Mouse (Mus musculus) liver, postnatal 0 days (tissue): ENCODE results near the gene Lrig3. TPM values are rescaled to one million over a fixed set of nuclear protein-coding genes. Genes with fewer than 3 reads are reported as not detected.

Experiments
- ATAC-seq: fragments of 200-750 bp; cut with Nextera tagmentation; 2 replicates; pipeline ENCODE4 v1.8.0; 2017; ENCODE audit warnings: mild to moderate bottlenecking, moderate library complexity
- DNase-seq: peaks from one replicate; pipeline ENCODE4 v3.0.0-alpha.2; 2016
- H3K27ac ChIP-seq: fragments of 300-500 bp; sonication (generic); 2 replicates; pipeline ENCODE4 v1.5.1; 2014; ENCODE audit warnings: antibody characterized with exemption, moderate library complexity, mild to moderate bottlenecking, low read depth
- H3K27me3 ChIP-seq: fragments of 300-500 bp; sonication (generic); 2 replicates; pipeline ENCODE4 v1.6.1; 2014; ENCODE audit warnings: low read length, control low read depth, mixed read lengths; ENCODE audit not compliant: insufficient read depth
- H3K36me3 ChIP-seq: fragments of 300-500 bp; sonication (generic); replicated peaks from 2 replicates; pipeline ENCODE4 v1.6.1; 2014; ENCODE audit warnings: mild to moderate bottlenecking, control low read depth, low read length, moderate library complexity, mixed read lengths; ENCODE audit not compliant: insufficient read depth
- H3K4me1 ChIP-seq: fragments of 300-500 bp; sonication (generic); 2 replicates; pipeline ENCODE4 v1.6.1; 2014; ENCODE audit warnings: antibody characterized with exemption, mild to moderate bottlenecking, control low read depth; ENCODE audit not compliant: insufficient read depth
- H3K4me2 ChIP-seq: fragments of 300-500 bp; sonication (generic); 2 replicates; pipeline ENCODE4 v1.6.1; 2014; ENCODE audit warnings: low read depth, mild to moderate bottlenecking, low read length, moderate library complexity, mixed read lengths
- H3K4me3 ChIP-seq: fragments of 300-500 bp; sonication (generic); 2 replicates; pipeline ENCODE4 v1.5.1; 2014; ENCODE audit warnings: low read depth, low read length
- H3K9ac ChIP-seq: fragments of 300-500 bp; sonication (generic); replicated peaks from 2 replicates; pipeline ENCODE4 v1.6.1; 2014; ENCODE audit warnings: mild to moderate bottlenecking, moderate library complexity
- H3K9me3 ChIP-seq: fragments of 300-500 bp; sonication (generic); 2 replicates; pipeline ENCODE4 v1.6.1; 2016; ENCODE audit warnings: mild to moderate bottlenecking, control low read depth, low read length, mixed read lengths
- CTCF ChIP-seq: sonication (generic); IDR thresholded peaks from 2 replicates; pipeline ENCODE4 v1.5.1; 2016; ENCODE audit warnings: antibody characterized with exemption, low read depth
- EP300 ChIP-seq: IDR thresholded peaks from 2 replicates; pipeline ENCODE4 v1.6.1; 2016; ENCODE audit warnings: antibody characterized with exemption, low read depth, mild to moderate bottlenecking
- WGBS: fragments of 180-500 bp; shearing (Covaris S2); extraction: QIAGEN DNeasy Blood & Tissue Kit; methylation state at CpG from one replicate; pipeline ENCODE4 v1.1.7; 2014; ENCODE audit not compliant: insufficient replicate concordance; 5-methylcytosine and 5-hydroxymethylcytosine counted together
- polyA plus RNA-seq: library from polyadenylated mRNA; unstranded; fragments of >200 nt; fragmentation: Nextera tagmentation; extraction: Ambion mirVana; gene quantifications from 2 replicates; pipeline ENCODE4 v1.2.1, GENCODE M21; 2015

The Lrig3 gene
- polyA plus RNA-seq = 0.94 and 1.4 TPM in 2 replicates

- DNase-seq = peak; percentile 74
- no peaks in the 10 kb centered on the region for H3K9me3 ChIP-seq
- H3K4me2 ChIP-seq = peak within 1 kb of the TSS; percentile 87
- peaks cover 4% of the 10 kb centered on the region; the same call in 1 of the 2 replicates for H3K27me3 ChIP-seq
- H3K4me1 ChIP-seq = peaks cover 9% of the 10 kb centered on the region
- H3K36me3 ChIP-seq = no peaks in the 10 kb centered on the region
- TF ChIP-seq EP300 (no peak), CTCF (no peak)
- under 1% methylated on average over 44 of the region's 62 CpGs for WGBS
- peak within 1 kb of the TSS; percentile 74 for H3K27ac ChIP-seq
- peak; percentile 82 for ATAC-seq
- H3K4me3 ChIP-seq = peak within 1 kb of the TSS; percentile 58
- peak within 1 kb of the TSS; percentile 64 for H3K9ac ChIP-seq
Measured at GRCm38 (mm10) chr10:125965968-125966480, at the start of gene Lrig3. Lrig3 (plus strand) TSS chr10:125966168.

GRCm38 (mm10) chr10:125916781-125917180, 49.2 kb upstream of the Lrig3 start:
- Histone ChIP-seq H3K36me3 (no peaks in the 10 kb centered on the region), H3K4me3 (no peak overlapping the region), H3K9ac (no peak overlapping the region), H3K4me2 (no peak overlapping the region), H3K9me3 (no peaks in the 10 kb centered on the region), H3K4me1 (0 out of 2 replicates have a peak, but pooled peaks cover 3% of the 10 kb centered on the region), H3K27me3 (no peaks in the 10 kb centered on the region), H3K27ac (no peak overlapping the region)
- TF ChIP-seq EP300 = no peak
- no peak for TF ChIP-seq CTCF
- DNase-seq (no peak), ATAC-seq (no peak)
- 50% methylated on average over 6 of the region's 6 CpGs for WGBS

GRCm38 (mm10) chr10:125917436-125917871, 48.5 kb upstream of the Lrig3 start:
- Histone ChIP-seq H3K9me3 (no peaks in the 10 kb centered on the region), H3K4me2 (no peak overlapping the region), H3K9ac (no peak overlapping the region), H3K27me3 (no peaks in the 10 kb centered on the region), H3K4me3 (no peak overlapping the region), H3K36me3 (no peaks in the 10 kb centered on the region), H3K27ac (no peak overlapping the region), H3K4me1 (0 out of 2 replicates have a peak, but pooled peaks cover 3% of the 10 kb centered on the region)
- DNase-seq = no peak
- no peak for ATAC-seq
- WGBS = 14% methylated on average over 9 of the region's 9 CpGs
- TF ChIP-seq EP300 = no peak
- TF ChIP-seq CTCF = no peak

- Histone ChIP-seq H3K4me3 (no peak overlapping the region), H3K4me1 (0 out of 2 replicates have a peak, but pooled peaks cover 3% of the 10 kb centered on the region), H3K27me3 (no peaks in the 10 kb centered on the region), H3K9me3 (no peaks in the 10 kb centered on the region), H3K27ac (no peak overlapping the region), H3K36me3 (no peaks in the 10 kb centered on the region), H3K9ac (no peak overlapping the region), H3K4me2 (no peak overlapping the region)
- DNase-seq (no peak), ATAC-seq (no peak)
- 56% methylated on average over 1 of the region's 1 CpGs for whole genome bisulfite sequencing
- no peak for TF ChIP-seq CTCF
- TF ChIP-seq EP300 = no peak
Measured at GRCm38 (mm10) chr10:125918994-125919393, 47.0 kb upstream of the Lrig3 start.

GRCm38 (mm10) chr10:125921654-125922446, 44.1 kb upstream of the Lrig3 start:
- no peak for TF ChIP-seq EP300
- TF ChIP-seq CTCF = no peak
- no peak overlapping the region for H3K4me3 ChIP-seq
- no peak for ATAC-seq
- H3K36me3 ChIP-seq = no peaks in the 10 kb centered on the region
- WGBS = 36% methylated on average over 6 of the region's 6 CpGs
- DNase-seq = no peak
- no peak overlapping the region for H3K4me2 ChIP-seq
- H3K27ac ChIP-seq = no peak overlapping the region
- 0 out of 2 replicates have a peak, but pooled peaks cover 3% of the 10 kb centered on the region for H3K4me1 ChIP-seq
- H3K9me3 ChIP-seq = no peaks in the 10 kb centered on the region
- no peaks in the 10 kb centered on the region for H3K27me3 ChIP-seq
- H3K9ac ChIP-seq = no peak overlapping the region

GRCm38 (mm10) chr10:125929961-125930360, 36.0 kb upstream of the Lrig3 start:
- Histone ChIP-seq H3K27me3 (no peaks in the 10 kb centered on the region), H3K4me3 (no peak overlapping the region), H3K4me2 (no peak overlapping the region), H3K27ac (no peak overlapping the region), H3K36me3 (no peaks in the 10 kb centered on the region), H3K9ac (no peak overlapping the region), H3K4me1 (0 out of 2 replicates have a peak, but pooled peaks cover 2% of the 10 kb centered on the region), H3K9me3 (no peaks in the 10 kb centered on the region)
- peak; percentile 95 for ATAC-seq
- 61% methylated on average over 3 of the region's 3 CpGs for WGBS
- peak; percentile 66 for DNase-seq
- TF ChIP-seq CTCF = no peak
- TF ChIP-seq EP300 = no peak; the same call in 1 of the 2 replicates
